Mouse (Mus musculus) midbrain, embryonic 10.5 days (tissue): ENCODE measurements around the gene Gm28308. TPM values are rescaled to one million over a fixed set of nuclear protein-coding genes. Genes with fewer than 3 reads are reported as not detected.

Experiments
- DNase-seq: peaks from one replicate; pipeline ENCODE4 v3.0.0-alpha.2; 2017; ENCODE audit warnings: low spot score
- H3K27ac ChIP-seq: fragments of 300-500 bp; sonication (generic); replicated peaks from 2 replicates; pipeline ENCODE4 v1.5.1; 2016; ENCODE audit warnings: mild to moderate bottlenecking
- H3K27me3 ChIP-seq: fragments of 300-500 bp; sonication (generic); 2 replicates; pipeline ENCODE4 v1.6.1; 2016; ENCODE audit warnings: low read depth, mild to moderate bottlenecking; ENCODE audit not compliant: poor library complexity, severe bottlenecking
- H3K36me3 ChIP-seq: fragments of 300-500 bp; sonication (generic); 2 replicates; pipeline ENCODE4 v1.6.1; 2016; ENCODE audit warnings: mild to moderate bottlenecking, moderate library complexity
- H3K4me1 ChIP-seq: fragments of 300-500 bp; sonication (generic); 2 replicates; pipeline ENCODE4 v1.6.1; 2016
- H3K4me3 ChIP-seq: fragments of 300-500 bp; sonication (generic); 2 replicates; pipeline ENCODE4 v1.5.1; 2016; ENCODE audit warnings: mild to moderate bottlenecking, moderate library complexity
- H3K9me3 ChIP-seq: fragments of 300-500 bp; sonication (generic); replicated peaks from 2 replicates; pipeline ENCODE4 v1.6.1; 2016; ENCODE audit warnings: mild to moderate bottlenecking
- WGBS: fragments of 180-500 bp; shearing (Covaris S2); methylation state at CpG from one replicate; pipeline ENCODE4 v1.1.7; 2016; 5-methylcytosine and 5-hydroxymethylcytosine counted together
- polyA plus RNA-seq: library from polyadenylated mRNA; unstranded; fragments of >200 nt; fragmentation: Nextera tagmentation; extraction: Ambion mirVana; gene quantifications from 2 replicates; pipeline ENCODE4 v1.2.1, GENCODE M21; 2016

Gm28308 gene
- polyA plus RNA-seq, 1 experiment from 2014 or later: not detected

- Histone ChIP-seq H3K4me3 (no peak overlapping the region), H3K4me1 (peaks cover 8% of the 10 kb centered on the region), H3K9me3 (no peaks in the 10 kb centered on the region), H3K27me3 (peaks cover 100% of the 10 kb centered on the region), H3K27ac (no peak overlapping the region), H3K36me3 (no peaks in the 10 kb centered on the region)
- DNase-seq: no peak
- 1% methylated on average over 24 of the region's 24 CpGs for WGBS
Measured at GRCm38 (mm10) chr6:52252016-52252774, 39.1 kb upstream of the Gm28308 start.

- Histone ChIP-seq H3K27ac (no peak overlapping the region), H3K36me3 (no peaks in the 10 kb centered on the region), H3K27me3 (peaks cover 100% of the 10 kb centered on the region), H3K4me3 (no peak overlapping the region), H3K4me1 (peaks cover 8% of the 10 kb centered on the region), H3K9me3 (no peaks in the 10 kb centered on the region)
- 14% methylated on average over 7 of the region's 7 CpGs for WGBS
- no peak for DNase-seq
Measured at GRCm38 (mm10) chr6:52251177-52251879, 38.2 kb upstream of the Gm28308 start.

GRCm38 (mm10) chr6:52249826-52250225 is 36.7 kb upstream of the Gm28308 start:
- Histone ChIP-seq H3K36me3 (no peaks in the 10 kb centered on the region), H3K4me1 (peaks cover 11% of the 10 kb centered on the region), H3K27me3 (peaks cover 100% of the 10 kb centered on the region), H3K27ac (no peak overlapping the region), H3K9me3 (no peaks in the 10 kb centered on the region), H3K4me3 (no peak overlapping the region)
- DNase-seq: no peak
- WGBS: under 1% methylated on average over 4 of the region's 4 CpGs

GRCm38 (mm10) chr6:52249415-52249738 is 36.2 kb upstream of the Gm28308 start:
- WGBS: under 1% methylated on average over 16 of the region's 16 CpGs
- no peaks in the 10 kb centered on the region for H3K36me3 ChIP-seq
- DNase-seq: no peak
- no peak overlapping the region for H3K4me3 ChIP-seq
- peaks cover 100% of the 10 kb centered on the region for H3K27me3 ChIP-seq
- no peak overlapping the region for H3K27ac ChIP-seq
- H3K4me1 ChIP-seq: peaks cover 11% of the 10 kb centered on the region
- no peaks in the 10 kb centered on the region for H3K9me3 ChIP-seq

GRCm38 (mm10) chr6:52248638-52249414 is 35.7 kb upstream of the Gm28308 start:
- Histone ChIP-seq H3K9me3 (no peaks in the 10 kb centered on the region), H3K36me3 (no peaks in the 10 kb centered on the region)
- 2% methylated on average over 27 of the region's 27 CpGs for WGBS

GRCm38 (mm10) chr6:52247766-52248637 is 34.9 kb upstream of the Gm28308 start:
- H3K27ac ChIP-seq: no peak overlapping the region
- H3K36me3 ChIP-seq: no peaks in the 10 kb centered on the region
- H3K4me3 ChIP-seq: no peak overlapping the region
- peaks cover 100% of the 10 kb centered on the region for H3K27me3 ChIP-seq
- DNase-seq: peak; percentile 50
- WGBS: under 1% methylated on average over 23 of the region's 23 CpGs
- H3K9me3 ChIP-seq: no peaks in the 10 kb centered on the region
- peaks cover 6% of the 10 kb centered on the region for H3K4me1 ChIP-seq

More at GRCm38 (mm10) chr6:52248638-52249414, 35.7 kb upstream of the Gm28308 start:
- H3K27me3 ChIP-seq: peaks cover 100% of the 10 kb centered on the region
- no peak for DNase-seq
- H3K4me3 ChIP-seq: no peak overlapping the region
- no peak overlapping the region for H3K27ac ChIP-seq
- H3K4me1 ChIP-seq: peaks cover 11% of the 10 kb centered on the region

- 4% methylated on average over 3 of the region's 3 CpGs for WGBS
- H3K27me3 ChIP-seq: peaks cover 100% of the 10 kb centered on the region
- no peak for DNase-seq
Measured at GRCm38 (mm10) chr6:52246916-52247315, 33.8 kb upstream of the Gm28308 start.

GRCm38 (mm10) chr6:52246403-52246803 is 33.3 kb upstream of the Gm28308 start:
- Histone ChIP-seq H3K27ac (no peak overlapping the region), H3K36me3 (no peaks in the 10 kb centered on the region), H3K9me3 (no peaks in the 10 kb centered on the region), H3K4me1 (peaks cover 6% of the 10 kb centered on the region), H3K4me3 (no peak overlapping the region), H3K27me3 (peaks cover 100% of the 10 kb centered on the region)
- WGBS: under 1% methylated on average over 26 of the region's 26 CpGs
- no peak for DNase-seq

More at GRCm38 (mm10) chr6:52246916-52247315, 33.8 kb upstream of the Gm28308 start:
- no peak overlapping the region for H3K4me3 ChIP-seq
- H3K4me1 ChIP-seq: peaks cover 6% of the 10 kb centered on the region
- H3K36me3 ChIP-seq: no peaks in the 10 kb centered on the region
- H3K27ac ChIP-seq: no peak overlapping the region
- H3K9me3 ChIP-seq: no peaks in the 10 kb centered on the region

- H3K9me3 ChIP-seq: no peaks in the 10 kb centered on the region
- no peak within 1 kb of the TSS for H3K4me3 ChIP-seq
- no peak within 1 kb of the TSS for H3K27ac ChIP-seq
- no peaks in the 10 kb centered on the region for H3K36me3 ChIP-seq
- WGBS: 2% methylated on average over 20 of the region's 20 CpGs
- peaks cover 6% of the 10 kb centered on the region for H3K4me1 ChIP-seq
- DNase-seq: no peak
- peaks cover 100% of the 10 kb centered on the region for H3K27me3 ChIP-seq
Measured at GRCm38 (mm10) chr6:52245757-52246142, 32.6 kb upstream of the Gm28308 start, which contains the start of gene Hoxa11. Hoxa11 (minus strand) TSS chr6:52245810.

GRCm38 (mm10) chr6:52245040-52245756 is 32.1 kb upstream of the Gm28308 start:
- Histone ChIP-seq H3K27me3 (peaks cover 100% of the 10 kb centered on the region), H3K36me3 (no peaks in the 10 kb centered on the region), H3K27ac (no peak overlapping the region), H3K4me3 (no peak overlapping the region), H3K4me1 (peaks cover 6% of the 10 kb centered on the region), H3K9me3 (no peaks in the 10 kb centered on the region)
- under 1% methylated on average over 71 of the region's 71 CpGs for WGBS
- no peak for DNase-seq

- H3K27me3 ChIP-seq: peaks cover 100% of the 10 kb centered on the region
- DNase-seq: no peak
- no peaks in the 10 kb centered on the region for H3K36me3 ChIP-seq
- no peaks in the 10 kb centered on the region for H3K9me3 ChIP-seq
- H3K4me1 ChIP-seq: peaks cover 6% of the 10 kb centered on the region
- no peak overlapping the region for H3K27ac ChIP-seq
- no peak overlapping the region for H3K4me3 ChIP-seq
- WGBS: 2% methylated on average over 23 of the region's 23 CpGs
Measured at GRCm38 (mm10) chr6:52244471-52245039, 31.4 kb upstream of the Gm28308 start.
